Mouse (Mus musculus): ENCODE measurements around the gene Cfl1. TPM values are rescaled to one million over a fixed set of nuclear protein-coding genes. Genes with fewer than 3 reads are reported as not detected.
A peak's percentile ranks its signal among the peaks of the same experiment; 100 is the strongest.

The Cfl1 gene
- polyA plus RNA-seq, 1 experiment, result 568 TPM

DNA sequence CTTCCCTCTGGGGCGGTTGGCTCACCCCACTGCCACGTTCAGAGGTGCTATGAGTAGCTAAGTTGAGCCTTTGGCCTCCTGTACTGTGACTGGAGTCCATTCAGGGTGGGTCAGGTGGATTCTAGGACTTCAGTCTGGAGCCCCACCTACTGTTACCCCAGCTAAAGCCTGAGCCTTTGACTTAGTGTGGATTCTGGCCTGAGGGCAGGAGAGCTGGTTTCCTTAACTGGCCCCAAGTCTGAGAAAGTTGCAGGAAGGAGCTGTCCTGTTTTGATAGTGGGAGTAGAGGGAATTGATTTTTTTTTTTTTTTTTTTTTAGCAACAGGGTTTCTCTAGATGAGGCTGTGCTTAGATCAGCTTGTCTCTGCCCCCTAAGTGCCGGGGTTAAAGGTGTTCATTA lies 4.1 kb downstream of the Cfl1 start:
- 83% methylated on average over 3 of the region's 3 CpGs for WGBS
- TF ChIP-seq CTCF (IDR thresholded peaks at IDR 0.05; ENCODE audit: insufficient read depth, low read length) (no peak), POLR2A (IDR thresholded peaks at IDR 0.05; ENCODE audit: borderline replicate concordance, extremely low read depth, low read depth, low read length) (no peak)
- DNase-seq, result no peak
- no peak overlapping the region for H3K4me3 ChIP-seq (replicated peaks; ENCODE audit: extremely low read depth, low read depth, low read length)
- H3K4me1 ChIP-seq (ENCODE audit: control insufficient read depth, insufficient read depth, low read length), result 0 out of 2 replicates have a peak, but pooled peaks cover 2% of the 10 kb centered on the region

DNA sequence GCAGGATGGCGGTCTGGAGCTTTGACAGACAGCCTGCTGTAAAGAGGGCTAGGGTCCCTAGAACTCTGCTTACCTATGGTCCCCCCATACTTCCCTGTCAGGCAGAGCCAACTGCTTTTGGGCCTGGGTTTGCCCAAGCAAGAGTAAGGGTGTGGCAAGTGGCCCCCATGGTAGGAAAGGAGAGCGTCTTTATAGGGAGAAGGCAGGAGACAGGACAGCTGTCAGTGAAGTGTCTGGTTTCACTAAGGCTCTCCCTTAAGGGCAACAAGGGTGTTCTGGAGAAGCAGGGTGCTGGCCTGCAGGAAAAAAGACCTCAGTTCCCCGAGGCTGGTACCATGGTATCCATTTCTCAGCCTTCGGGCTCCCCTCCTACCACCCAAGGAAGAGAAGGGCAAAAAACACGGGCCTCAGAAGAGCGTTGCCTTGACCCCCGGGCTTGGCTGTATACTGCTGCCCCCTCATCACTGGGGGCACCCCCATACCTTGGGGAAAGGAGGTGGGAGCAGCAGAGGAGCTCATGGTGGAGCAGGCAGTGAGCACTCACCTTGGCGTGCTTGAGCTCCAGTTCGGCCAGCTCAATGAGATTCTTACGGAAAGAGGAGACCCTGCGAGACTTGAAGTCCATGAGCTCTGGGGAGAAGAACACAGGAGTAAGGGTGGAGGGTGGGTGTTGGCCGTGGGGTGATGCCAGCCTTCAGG lies 5.2 kb downstream of the Cfl1 start:
- Histone ChIP-seq H3K4me1 (ENCODE audit: control insufficient read depth, insufficient read depth, low read length) (0 out of 2 replicates have a peak, but pooled peaks cover 2% of the 10 kb centered on the region), H3K4me3 (replicated peaks; ENCODE audit: extremely low read depth, low read depth, low read length) (no peak overlapping the region)
- TF ChIP-seq CTCF (IDR thresholded peaks at IDR 0.05; ENCODE audit: insufficient read depth, low read length) (no peak), POLR2A (IDR thresholded peaks at IDR 0.05; ENCODE audit: borderline replicate concordance, extremely low read depth, low read depth, low read length) (no peak)
- no peak for DNase-seq
- WGBS, result 76% methylated on average over 12 of the region's 12 CpGs

- 85% methylated on average over 16 of the region's 16 CpGs for WGBS
- Histone ChIP-seq H3K4me3 (replicated peaks; ENCODE audit: extremely low read depth, low read depth, low read length) (no peak overlapping the region), H3K4me1 (ENCODE audit: control insufficient read depth, insufficient read depth, low read length) (0 out of 2 replicates have a peak, but pooled peaks cover 2% of the 10 kb centered on the region)
- DNase-seq, result no peak
- no peak for TF ChIP-seq CTCF (IDR thresholded peaks at IDR 0.05; ENCODE audit: insufficient read depth, low read length)
- TF ChIP-seq POLR2A (IDR thresholded peaks at IDR 0.05; ENCODE audit: borderline replicate concordance, extremely low read depth, low read depth, low read length), result no peak
These were observed 5.8 kb downstream of the Cfl1 start for GRCm38 (mm10) chr19:5496052-5496370.

DNA sequence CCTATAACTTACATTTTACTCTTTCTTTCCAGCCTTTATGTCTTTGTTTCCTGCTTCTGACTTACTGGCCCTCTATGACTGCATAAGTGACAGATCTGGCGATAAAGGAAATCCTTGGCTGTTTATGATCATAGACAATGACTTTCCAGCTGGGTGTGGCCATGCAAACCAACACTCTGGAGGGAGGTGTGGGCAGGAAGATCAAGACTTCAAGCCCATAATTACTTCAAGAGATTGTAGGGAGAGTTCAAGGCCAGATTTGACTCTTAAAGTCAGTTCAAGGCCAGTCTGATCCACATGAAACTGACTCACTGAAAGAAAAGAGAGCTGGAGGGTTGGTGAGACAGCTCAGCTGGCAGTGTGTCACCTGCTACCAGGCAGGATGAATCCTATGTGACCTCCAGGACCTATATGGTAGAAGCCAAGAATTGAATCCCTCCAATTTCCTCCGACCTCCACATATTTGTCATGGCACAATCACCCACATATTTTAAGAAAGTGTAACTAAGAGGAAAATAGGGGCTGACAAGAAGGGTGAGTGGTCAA lies 10.1 kb downstream of the Cfl1 start:
- WGBS, result 79% methylated on average over 2 of the region's 2 CpGs
- Histone ChIP-seq H3K4me3 (replicated peaks; ENCODE audit: extremely low read depth, low read depth, low read length) (no peak overlapping the region), H3K4me1 (ENCODE audit: control insufficient read depth, insufficient read depth, low read length) (no peaks in the 10 kb centered on the region)
- no peak for DNase-seq
- TF ChIP-seq CTCF (IDR thresholded peaks at IDR 0.05; ENCODE audit: insufficient read depth, low read length) (no peak), POLR2A (IDR thresholded peaks at IDR 0.05; ENCODE audit: borderline replicate concordance, extremely low read depth, low read depth, low read length) (no peak)

DNA sequence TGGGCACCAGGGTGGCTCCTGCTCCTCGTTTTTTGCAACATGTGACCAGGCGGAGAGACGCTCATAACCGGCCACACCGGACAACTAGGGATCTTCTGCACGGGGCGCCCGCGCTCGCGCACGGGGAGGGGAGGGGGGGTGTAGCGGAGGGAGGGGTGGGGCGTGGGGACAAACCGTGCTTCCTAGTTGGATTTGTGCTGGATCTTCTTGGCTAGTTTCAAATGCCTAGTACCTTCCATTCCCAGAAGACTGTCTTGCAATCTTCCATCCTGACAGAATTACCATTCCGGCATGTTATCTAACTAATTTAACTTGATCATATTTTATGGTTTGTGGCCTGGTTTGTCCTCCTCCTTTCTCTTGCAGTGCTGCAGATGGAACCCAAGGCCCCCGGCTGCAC lies 13.4 kb downstream of the Cfl1 start, which contains the start of gene 1700020D05Rik:
Gene 1700020D05Rik (minus strand): TSS at position 101 of the 400 bp plus-strand sequence.
- no peak within 1 kb of the TSS for H3K4me3 ChIP-seq (replicated peaks; ENCODE audit: extremely low read depth, low read depth, low read length)
- no peaks in the 10 kb centered on the region for H3K4me1 ChIP-seq (ENCODE audit: control insufficient read depth, insufficient read depth, low read length)
- no peak for DNase-seq
- TF ChIP-seq CTCF (IDR thresholded peaks at IDR 0.05; ENCODE audit: insufficient read depth, low read length) (no peak), POLR2A (IDR thresholded peaks at IDR 0.05; ENCODE audit: borderline replicate concordance, extremely low read depth, low read depth, low read length) (no peak)
- 59% methylated on average over 17 of the region's 17 CpGs for WGBS

- WGBS, result 2% methylated on average over 47 of the region's 47 CpGs
- TF ChIP-seq CTCF (IDR thresholded peaks at IDR 0.05; ENCODE audit: insufficient read depth, low read length) (no peak), POLR2A (IDR thresholded peaks at IDR 0.05; ENCODE audit: borderline replicate concordance, extremely low read depth, low read depth, low read length) (peak; percentile 62; the same call in 1 of the 2 replicates)
- DNase-seq, result peak; percentile 92
- H3K4me3 ChIP-seq (replicated peaks; ENCODE audit: extremely low read depth, low read depth, low read length), result peak within 1 kb of the TSS; percentile 86
- peaks cover 5% of the 10 kb centered on the region for H3K4me1 ChIP-seq (ENCODE audit: control insufficient read depth, insufficient read depth, low read length)
These were observed 20.1 kb downstream of the Cfl1 start, which contains the start of gene Snx32 for GRCm38 (mm10) chr19:5510031-5511026. Gene Snx32, minus strand, starts transcription at chr19:5510538.

- Histone ChIP-seq H3K4me3 (replicated peaks; ENCODE audit: extremely low read depth, low read depth, low read length) (peak overlapping the region; percentile 73), H3K4me1 (ENCODE audit: control insufficient read depth, insufficient read depth, low read length) (peaks cover 5% of the 10 kb centered on the region)
- no peak for DNase-seq
- 35% methylated on average over 15 of the region's 15 CpGs for WGBS
- TF ChIP-seq CTCF (IDR thresholded peaks at IDR 0.05; ENCODE audit: insufficient read depth, low read length) (no peak), POLR2A (IDR thresholded peaks at IDR 0.05; ENCODE audit: borderline replicate concordance, extremely low read depth, low read depth, low read length) (no peak)
These were observed 20.9 kb downstream of the Cfl1 start for GRCm38 (mm10) chr19:5511074-5511632.

DNA sequence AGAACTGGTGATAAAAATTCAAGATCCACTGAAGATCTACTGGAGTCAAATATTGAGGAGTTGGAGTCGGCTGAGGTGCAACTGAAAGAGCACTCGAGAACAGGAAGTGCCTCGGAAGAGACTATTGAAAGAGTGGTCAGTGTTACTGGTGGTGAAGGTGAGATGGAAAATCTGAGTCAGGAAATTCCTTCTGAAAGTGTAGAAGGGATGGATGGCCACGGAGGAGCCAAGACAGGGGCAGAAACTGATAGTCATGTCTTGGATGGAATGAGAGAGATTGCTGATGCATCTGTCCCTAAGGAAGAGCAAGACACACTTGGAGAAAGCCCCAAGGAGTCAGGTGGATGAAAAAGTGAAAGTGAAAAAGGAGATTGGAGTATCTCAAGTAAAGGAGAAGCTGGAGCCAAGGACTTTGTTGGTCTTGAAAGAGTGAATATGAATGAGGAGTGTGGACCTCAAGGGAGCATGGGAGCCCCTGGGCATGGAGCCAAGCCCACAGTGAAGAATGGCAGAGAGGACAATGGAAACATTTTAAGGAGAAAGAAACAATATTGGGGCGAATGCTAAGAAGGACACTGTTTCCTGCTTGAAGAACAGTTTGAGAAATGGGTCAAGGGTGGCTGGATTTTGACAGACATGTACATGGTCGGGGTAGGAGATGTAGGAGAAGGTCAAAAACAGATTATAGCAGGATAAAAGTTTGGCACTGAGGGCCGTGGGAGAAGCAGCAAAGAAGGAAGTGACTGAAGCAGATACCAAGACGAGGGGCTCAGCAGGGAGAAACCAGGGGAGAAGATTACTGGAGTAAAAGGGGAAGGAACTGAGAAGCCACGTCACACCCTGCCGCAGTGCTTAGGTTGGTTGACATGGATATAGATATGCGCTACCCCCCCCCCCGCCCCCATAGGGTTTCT lies 22.1 kb downstream of the Cfl1 start:
- Histone ChIP-seq H3K4me3 (replicated peaks; ENCODE audit: extremely low read depth, low read depth, low read length) (peak overlapping the region; percentile 32), H3K4me1 (ENCODE audit: control insufficient read depth, insufficient read depth, low read length) (peaks cover 5% of the 10 kb centered on the region)
- no peak for DNase-seq
- TF ChIP-seq CTCF (IDR thresholded peaks at IDR 0.05; ENCODE audit: insufficient read depth, low read length), result no peak
- TF ChIP-seq POLR2A (IDR thresholded peaks at IDR 0.05; ENCODE audit: borderline replicate concordance, extremely low read depth, low read depth, low read length), result no peak
- 41% methylated on average over 12 of the region's 12 CpGs for WGBS

Measured in lung, adult 2 months (tissue).